Mouse (Mus musculus) left cerebral cortex, postnatal 10 days (tissue): ENCODE data around the gene Akna. TPM values are rescaled to one million over a fixed set of nuclear protein-coding genes. Genes with fewer than 3 reads are reported as not detected.

Experiments
- DNase-seq, 2 experiments: peaks; one replicate each; pipeline ENCODE4 v3.0.0; 2021 to 2022; ENCODE audit warnings: low spot score in 2 of 2, mixed read lengths in 1 of 2; ENCODE audit errors: extremely low spot score in 1 of 2
- intact Hi-C: fragments of 180-260 bp; cut with DNase I; formaldehyde crosslinking; loops from one replicate; pipeline ENCODE4 v1.15.1; 2025
- total RNA-seq, 2 experiments: library from RNA; stranded (reverse); gene quantifications; 2 replicates each; pipeline ENCODE4 v1.2.3; 2021

Gene Akna
- total RNA-seq, 2 experiments from 2014 or later: 3.4 to 4.8 TPM

DNA sequence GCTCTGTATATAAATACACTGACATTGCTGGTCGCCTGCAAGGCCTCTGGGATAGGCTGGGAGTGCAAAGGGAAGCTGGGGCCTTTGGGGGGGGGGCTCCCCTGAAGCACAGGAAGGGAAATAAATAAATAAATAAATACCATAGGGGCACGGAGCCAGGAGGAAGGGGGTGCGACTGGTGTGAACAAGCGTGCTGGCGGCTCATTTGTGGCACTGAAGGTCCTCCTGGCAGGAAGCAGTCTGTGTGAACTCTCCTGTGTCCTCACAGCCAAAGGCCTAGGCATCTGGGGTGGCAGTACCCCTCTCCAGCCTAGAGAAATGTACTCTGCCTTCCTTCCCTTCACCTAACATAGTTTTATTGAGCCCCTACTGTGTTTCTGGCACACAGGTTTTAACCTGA, 11.8 kb upstream of the Akna start:
- no peak for DNase-seq
- intact Hi-C loops: loop anchor here (5.0 kb wide), 3 partner anchors 82 to 1077 kb away; partner anchors contain the start of gene Whrn

DNA sequence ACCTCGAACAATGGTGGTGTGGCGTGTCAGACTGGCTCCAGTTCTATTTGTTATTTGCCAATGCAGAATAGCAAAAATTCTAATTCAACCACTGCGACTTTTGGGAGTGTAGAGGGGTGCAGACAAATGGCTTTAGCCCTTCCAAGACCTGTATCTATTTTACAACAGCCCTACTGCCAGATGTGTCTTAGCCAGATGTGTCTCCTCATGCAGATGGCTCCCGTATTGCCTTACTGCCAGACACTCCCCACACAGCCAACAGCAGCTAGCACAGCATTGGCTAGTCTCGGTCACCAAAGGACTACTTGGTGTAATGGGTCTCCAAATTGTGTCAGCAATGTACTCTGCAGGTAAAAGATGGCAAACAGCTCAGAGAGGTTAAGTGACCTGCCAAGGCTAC, 8.1 kb upstream of the Akna start:
- intact Hi-C loops: no loop called here
- DNase-seq: no peak

DNA sequence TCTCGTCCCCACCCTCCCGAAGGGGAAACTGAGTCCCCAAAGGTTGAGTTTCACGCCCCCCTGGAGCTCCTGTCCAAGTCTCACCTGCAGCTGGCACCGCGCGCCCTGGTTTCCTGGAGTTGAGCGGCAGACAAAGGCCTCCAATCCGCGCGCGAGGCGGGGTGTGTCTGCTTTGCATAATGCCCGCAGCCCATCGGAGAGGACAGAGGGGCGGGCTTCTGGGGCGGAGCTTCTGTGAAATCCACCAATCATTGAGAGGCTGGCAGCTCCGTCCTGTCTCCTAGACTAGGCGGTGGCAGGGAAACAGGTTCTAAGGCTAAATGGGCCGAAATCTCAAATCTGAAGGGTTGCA, 7.4 kb upstream of the Akna start:
- peak; percentile 91 to 97 for DNase-seq
- intact Hi-C loops: no loop called here

DNA sequence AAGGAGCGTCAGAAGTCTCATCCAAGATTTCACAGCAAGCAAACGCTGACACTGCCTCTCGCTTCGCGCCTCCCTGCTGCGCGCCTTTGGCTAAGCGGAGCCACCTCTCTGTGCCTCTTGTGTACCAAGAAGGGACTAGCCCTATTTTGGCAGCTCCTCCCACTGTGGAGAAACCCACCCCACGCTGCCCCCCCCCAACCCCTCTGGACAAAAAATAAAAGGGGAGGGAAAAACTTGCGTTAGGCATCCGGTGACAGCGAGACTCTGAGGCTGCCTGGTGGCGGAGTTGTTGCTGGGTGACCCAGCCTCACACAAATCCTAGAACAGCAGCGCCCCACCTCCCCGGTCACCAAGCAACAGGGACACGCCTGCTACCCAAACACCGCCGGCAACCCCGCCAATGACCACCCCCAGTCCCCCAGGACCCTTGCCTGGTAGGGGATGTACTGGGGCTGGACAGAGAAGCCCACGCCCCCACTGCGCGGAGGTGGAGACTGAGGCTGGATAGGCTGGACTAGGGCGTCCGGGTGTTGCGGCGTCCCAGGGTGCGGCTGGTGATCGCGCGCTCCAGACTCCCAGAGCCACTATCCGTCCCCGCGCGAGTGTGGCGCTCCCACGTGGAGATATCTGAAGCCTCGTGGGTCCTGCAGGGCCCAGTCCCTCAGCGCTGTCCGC, 6.9 kb upstream of the Akna start:
- intact Hi-C loops: loop anchor here (5.0 kb wide), 1 partner anchor 253 kb away; no protein-coding TSS in a partner anchor
- peak; percentile 36 to 80 for DNase-seq

DNA sequence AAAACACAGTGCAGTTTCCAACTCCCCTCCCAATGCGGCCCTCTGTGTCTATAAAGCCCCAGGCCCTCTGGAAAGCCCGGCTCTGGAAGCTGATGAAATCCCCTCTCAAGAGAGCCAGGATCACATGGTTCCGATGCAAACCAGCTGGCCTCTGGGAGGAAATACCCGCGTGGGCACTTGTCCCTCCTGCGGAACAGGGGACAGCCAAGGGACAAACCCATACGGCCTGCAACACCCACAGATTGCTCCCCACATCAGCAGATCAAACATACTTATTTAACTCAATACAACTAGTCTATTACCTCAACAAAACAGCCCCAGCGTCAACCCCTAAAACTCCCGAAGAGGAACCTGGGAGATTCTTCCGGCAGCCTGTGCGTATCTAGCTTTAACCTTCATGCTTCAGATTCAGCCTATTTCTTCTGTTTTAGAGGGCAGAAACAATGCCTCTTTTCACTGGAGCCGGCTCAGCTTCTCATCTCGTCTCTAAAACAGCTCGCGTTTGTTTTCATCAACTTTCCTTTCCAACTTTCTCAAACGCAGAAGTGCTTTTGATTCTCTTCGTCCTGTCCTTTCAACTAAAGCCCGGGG, 6.3 kb upstream of the Akna start:
- DNase-seq: no peak
- intact Hi-C loops: loop anchor here (5.0 kb wide), 1 partner anchor 252 kb away; no protein-coding TSS in a partner anchor

DNA sequence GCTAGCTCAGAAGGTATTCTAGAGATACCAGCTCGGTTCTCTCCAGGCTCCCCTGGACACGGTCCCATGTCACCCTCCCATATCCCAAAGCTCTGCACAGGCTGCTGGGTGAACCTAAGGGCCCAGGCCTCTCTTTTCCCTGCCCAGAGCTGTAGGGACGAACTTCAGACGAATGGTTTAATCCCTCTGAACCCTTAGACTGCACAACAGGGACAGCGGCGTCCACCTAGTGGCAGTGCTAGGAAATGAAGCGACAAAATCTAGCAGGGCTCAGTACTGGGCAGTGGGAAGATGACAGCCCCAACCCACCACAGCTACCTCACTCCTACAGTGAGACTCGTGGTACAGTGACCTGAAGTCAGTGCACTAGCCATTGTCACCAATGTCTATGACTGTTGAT, 5.5 kb upstream of the Akna start:
- intact Hi-C loops: loop anchor here (1.0 to 5.0 kb wide), 2 partner anchors 40 to 251 kb away; no protein-coding TSS in a partner anchor
- DNase-seq: peak; percentile 51 to 69

DNA sequence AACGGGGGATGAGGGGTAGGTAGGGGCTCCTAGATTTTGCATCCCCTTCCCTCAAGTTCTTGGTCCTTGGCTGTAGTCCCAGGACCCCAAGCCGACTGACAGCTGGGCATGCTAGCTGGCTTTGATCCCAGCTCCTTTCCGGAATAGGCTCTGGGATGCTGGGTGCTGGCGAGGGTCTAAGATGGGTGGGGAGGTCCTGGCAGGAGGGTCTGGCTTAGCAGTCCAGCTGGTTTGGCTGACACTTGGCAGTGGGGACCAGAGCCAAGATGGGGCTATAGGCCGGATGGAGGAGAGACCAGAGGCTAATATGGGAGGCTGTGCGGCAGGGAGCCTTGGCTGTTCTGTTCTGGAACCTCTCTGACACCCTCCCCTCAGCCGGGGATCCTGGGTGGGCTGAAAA, 5.1 kb upstream of the Akna start:
- intact Hi-C loops: loop anchor here (1.0 to 5.0 kb wide), 2 partner anchors 40 to 251 kb away; no protein-coding TSS in a partner anchor
- DNase-seq: no peak

DNA sequence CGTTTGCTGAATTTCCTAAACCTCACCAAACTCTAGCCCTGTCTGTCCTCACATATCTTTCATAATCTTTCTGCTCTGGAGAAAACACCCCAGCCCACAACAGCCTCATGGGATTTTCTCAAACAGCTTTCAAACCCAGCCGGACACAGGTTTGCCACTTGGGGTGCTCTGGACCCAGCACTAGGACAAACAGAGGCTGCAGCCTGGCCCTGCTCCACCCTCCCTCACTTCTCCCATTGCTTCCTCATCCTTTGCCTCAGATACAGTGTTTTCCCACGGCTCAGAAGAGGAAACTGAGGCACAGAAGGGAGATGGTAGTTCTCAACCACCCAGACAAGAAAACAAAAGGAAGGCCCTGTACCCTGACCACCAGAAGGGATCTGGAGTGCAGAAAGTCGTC, 2.5 kb upstream of the Akna start:
- intact Hi-C loops: loop anchor here (5.0 kb wide), 1 partner anchor 248 kb away; no protein-coding TSS in a partner anchor
- DNase-seq: no peak

DNA sequence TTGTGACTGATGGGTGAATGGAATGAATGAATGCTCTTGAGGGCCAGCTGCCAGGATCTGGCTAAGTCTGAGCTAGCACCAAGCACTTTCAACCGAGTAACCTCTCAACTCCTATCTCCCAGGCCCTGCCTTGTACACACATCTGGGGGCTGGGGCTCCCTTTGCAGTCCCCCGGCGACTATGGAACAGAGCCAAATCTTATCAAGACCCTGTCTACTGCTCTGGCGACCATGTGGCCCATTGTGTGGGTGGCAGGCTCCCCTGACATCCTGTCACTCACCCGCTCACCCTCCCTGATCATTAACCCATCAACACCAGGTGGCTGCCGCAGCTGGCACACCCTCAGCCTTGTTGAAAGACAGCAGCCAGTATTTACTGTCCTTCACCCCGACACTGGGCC, 1.9 kb upstream of the Akna start:
- DNase-seq: no peak
- intact Hi-C loops: loop anchor here (5.0 kb wide), 1 partner anchor 248 kb away; no protein-coding TSS in a partner anchor

DNA sequence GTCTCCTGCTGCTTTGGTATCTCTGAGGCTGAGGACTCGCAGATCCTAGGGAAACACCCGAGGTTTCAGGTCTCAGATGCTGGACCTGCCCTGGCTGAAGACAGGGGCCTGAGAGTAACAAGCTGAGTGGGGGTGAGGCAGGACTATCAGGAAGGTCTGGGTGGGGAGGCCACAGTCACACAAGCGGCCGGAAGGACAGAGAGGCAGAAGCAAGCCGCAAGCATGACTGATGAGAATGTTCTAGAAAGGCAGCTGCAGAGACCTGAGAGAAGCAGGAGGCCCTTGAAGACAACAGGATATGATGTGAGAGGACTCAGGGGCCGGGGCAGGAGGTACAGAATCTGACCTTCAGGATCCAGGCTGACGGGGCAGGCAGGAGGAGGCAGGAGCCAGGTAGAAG, 1.1 kb upstream of the Akna start:
- no peak for DNase-seq
- intact Hi-C loops: no loop called here

DNA sequence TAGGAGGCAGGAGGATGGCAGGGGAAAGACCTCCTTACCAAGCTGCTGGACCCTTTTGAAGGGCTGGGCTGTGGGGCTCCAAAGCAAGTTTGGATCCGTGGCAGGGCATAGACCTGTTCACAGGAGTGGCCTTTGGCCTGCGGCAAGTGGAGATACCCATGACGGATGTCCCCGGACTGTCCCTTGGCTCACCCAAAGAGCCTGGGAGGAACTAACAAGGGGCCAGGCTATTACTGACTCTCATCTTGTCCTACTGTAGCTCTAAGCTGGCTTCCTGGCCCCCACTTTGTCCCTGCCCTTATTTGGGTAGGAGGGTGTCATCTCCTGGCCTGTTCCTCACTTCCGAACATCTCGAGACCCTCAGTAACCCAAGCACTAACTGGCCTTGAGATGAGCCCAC, 596 bp downstream of the Akna start:
- DNase-seq: no peak
- intact Hi-C loops: no loop called here

DNA sequence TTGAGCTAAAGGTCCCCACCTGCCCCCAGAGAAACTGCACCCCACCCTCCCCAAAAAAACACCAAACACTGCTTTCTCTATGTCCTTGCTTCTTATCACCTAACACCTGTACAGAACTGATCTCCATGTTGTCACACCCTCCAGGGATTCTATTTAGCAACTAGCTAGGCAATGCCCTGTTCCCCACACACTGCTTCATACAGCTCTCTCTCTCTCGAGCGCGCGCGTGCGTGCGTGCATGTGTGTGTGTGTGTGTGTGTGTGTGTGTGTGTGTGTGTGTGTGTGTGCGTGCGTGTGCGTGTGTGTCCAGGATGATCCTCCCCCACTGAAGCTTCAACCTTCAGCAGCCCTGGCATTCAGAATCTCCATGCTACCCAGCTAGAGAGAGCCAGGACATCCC, 1.1 kb downstream of the Akna start:
- no peak for DNase-seq
- intact Hi-C loops: no loop called here

DNA sequence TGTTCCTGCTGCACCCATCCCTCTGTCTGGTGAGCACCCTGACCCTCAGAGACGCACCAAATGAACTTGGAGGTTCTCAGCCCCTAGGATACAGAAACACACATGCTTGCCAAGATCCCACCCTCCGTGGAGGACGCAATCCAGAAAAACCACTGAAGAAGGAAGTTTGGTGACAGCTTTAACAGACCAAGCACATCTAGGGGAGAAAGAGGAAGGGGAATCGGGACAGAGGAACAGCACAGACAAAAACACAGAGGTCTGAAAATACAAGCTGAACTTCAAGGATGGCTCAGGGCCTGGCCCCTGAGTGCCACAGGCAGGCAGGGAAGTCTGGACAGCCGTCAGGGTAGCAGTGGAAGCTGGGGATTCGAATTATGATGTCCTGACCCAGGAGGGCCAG, 1.5 kb downstream of the Akna start:
- intact Hi-C loops: no loop called here
- DNase-seq: no peak

DNA sequence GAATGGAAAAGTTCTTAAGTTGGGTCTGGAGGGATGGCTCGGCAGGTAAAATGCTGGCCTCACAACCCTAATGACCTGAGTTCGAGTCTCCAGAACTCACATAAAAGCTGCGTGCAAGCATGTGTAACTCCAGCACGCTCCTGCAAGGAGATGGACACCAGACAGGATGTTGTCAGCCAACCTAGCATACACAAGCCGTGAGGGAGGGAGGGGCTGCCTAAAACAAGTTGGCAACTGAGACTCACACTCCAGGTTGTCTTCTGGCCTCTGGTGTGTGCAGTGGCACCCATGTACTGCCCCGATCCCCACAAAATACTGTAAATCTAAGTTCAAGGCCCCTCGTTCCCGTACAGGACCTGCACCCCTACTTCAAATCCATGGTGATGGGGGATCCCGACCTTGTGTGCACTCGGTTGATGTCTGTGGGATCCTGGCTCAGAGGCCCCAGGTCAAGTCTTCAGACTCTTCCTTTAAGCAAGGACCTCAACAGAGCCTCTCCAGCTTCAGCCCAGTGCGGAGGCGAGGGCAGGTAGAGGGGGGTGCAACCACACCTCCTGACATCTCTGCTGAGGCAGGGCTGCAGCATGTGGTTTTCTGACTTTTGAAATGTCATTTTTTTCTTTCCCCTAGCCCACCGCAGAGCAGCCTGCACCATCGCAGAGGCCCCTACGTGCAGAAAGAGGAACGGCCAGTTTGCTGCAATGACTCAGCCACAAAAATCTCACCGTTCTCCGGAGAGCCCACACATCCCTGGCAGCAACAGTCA, 2.4 kb downstream of the Akna start:
- intact Hi-C loops: no loop called here

DNA sequence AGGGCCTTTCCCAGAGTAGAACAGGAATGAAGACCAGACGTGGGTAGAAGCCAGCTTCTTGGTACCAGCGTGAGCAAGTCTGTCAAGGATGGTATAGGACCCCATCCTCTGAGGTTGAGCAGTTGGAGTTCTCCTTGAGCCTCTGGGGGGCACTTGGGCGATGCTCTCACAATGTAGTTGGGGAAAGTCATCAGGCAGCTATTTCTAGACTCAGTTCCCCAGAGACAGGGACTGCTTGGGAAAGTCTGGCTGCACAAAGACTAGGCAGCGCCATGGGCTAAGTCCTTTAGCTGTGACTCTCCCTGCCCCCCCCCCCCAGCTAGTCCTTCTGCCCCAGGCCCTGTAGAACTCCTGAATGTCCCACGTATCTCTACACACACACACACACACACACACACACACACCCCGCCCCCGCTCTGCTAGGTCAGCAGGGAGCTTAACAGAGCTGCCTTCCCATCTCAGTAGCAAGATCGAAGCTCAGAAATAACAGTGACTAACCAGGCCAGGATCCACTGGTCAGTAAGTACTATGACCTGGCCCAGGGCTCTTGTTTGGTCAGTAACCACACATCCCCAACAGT, 3.4 kb downstream of the Akna start:
- intact Hi-C loops: no loop called here
- no peak for DNase-seq

More for the DNA sequence above, 2.4 kb downstream of the Akna start:
- no peak for DNase-seq

DNA sequence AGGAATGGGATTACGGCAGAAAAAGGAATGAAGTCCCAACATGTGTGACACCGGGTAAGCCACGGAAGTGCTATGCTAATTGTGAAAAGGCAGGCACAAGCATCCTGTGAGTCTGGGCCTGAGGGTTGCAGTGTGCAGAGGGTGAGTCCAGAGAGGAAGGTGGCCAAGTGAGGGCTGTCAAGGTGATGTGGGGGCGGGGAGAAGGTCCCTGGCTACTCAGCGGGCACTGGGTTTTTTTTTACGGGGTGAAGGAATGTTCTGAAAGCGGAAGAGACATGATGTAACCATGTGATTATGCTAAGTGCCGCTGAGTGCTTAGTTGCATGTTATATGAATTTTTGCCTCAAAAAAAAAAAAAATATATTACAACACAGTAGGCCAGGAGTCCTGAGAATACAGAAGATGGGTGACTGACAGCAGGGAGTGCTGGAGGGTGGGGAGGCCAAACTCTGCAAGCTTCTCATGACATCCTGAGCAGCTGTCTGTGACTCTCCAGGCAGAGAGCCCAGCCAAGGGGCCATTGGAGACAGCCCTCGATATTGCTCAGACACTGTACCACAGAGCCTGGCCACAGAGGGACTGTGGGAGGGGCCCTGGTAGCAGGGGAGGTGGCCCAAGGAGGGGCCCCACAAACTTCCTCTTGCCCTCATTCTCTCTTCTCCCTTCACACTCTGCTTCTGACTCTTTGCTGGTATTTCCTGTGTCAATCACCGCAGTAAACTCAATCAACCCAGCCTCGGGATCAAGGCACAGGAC, 4.1 kb downstream of the Akna start:
- DNase-seq: peak in 1 of 2 experiments; percentile 64
- intact Hi-C loops: no loop called here

DNA sequence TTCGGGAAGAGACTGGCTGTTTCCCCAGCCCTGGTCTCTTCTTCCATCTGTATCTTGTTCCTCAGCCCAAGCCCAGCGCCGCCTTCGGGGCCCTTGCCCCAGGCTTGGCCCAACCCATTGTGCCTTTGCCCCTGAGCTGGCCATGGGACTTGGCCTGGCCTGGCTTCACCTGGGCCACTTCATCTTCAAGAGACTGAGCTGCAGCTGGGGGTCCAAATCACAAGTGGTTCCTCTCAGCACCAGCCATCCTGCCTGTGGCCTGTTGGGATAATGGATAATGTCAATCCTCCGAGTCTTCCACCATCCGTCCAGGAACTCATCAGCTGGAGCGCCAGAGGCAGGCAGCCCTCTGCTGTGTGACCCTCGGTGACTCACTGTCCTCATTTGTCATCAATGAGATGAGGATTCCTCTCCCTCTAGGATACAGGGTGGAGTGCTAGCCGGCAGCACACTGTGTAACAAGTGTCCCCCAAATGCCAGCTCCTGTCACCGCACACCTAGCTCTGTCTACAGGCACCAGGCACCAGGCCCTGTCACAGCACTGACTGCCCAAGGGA, 5.1 kb downstream of the Akna start:
- intact Hi-C loops: no loop called here
- DNase-seq: no peak

DNA sequence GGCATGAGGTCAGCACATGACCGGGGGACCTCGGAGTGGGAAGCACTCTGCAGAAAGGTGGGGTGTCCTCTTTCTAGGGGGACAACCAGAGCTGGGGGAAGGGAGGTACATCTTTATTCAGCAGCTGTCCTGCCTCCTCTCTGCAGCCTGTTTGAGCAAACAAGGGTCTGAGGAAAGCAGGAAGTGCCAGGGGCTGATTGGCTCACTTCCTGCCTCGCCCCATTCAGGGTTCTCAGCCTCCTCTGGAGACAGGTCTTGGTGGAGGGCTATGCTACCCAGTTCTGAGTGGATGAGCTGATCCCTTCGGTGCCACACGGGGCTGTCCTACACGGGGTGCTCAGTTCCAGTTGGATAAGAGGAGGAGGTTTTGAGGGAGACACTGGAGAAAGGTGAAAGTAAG, 11.8 kb downstream of the Akna start:
- intact Hi-C loops: no loop called here
- no peak for DNase-seq
